Mouse (Mus musculus): ENCODE data around the gene Zfp653.

Gene Zfp653

DNA sequence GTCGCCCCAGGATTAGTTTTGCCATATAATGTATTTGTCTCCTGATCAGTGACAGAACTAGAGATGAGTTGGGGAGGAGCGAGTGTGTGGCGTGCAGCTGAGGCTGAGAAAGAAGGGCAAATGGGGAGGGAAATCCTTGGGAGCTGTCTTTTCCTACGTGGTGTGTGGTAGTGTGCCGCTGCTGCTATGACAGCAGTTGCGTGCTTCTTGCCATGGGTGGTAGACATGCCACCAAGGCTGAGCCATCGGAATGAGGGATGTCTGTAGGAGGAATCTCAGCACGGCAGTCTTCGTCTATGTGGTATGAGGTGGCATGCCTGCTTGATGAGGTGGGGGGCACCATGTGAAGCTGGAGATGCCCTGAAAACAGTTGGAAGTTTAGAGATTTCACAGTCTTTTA, 40.8 kb downstream of the Zfp653 start:
- DNase-seq (ENCODE audit: low spot score in 2 of 2): no peak

GRCm38 (mm10) chr9:22028467-22028866, 42.7 kb downstream of the Zfp653 start:
- no peak for DNase-seq (ENCODE audit: low spot score in 2 of 2)

GRCm38 (mm10) chr9:22024592-22024991, 46.6 kb downstream of the Zfp653 start:
- DNase-seq (ENCODE audit: low spot score in 2 of 2): no peak

DNA sequence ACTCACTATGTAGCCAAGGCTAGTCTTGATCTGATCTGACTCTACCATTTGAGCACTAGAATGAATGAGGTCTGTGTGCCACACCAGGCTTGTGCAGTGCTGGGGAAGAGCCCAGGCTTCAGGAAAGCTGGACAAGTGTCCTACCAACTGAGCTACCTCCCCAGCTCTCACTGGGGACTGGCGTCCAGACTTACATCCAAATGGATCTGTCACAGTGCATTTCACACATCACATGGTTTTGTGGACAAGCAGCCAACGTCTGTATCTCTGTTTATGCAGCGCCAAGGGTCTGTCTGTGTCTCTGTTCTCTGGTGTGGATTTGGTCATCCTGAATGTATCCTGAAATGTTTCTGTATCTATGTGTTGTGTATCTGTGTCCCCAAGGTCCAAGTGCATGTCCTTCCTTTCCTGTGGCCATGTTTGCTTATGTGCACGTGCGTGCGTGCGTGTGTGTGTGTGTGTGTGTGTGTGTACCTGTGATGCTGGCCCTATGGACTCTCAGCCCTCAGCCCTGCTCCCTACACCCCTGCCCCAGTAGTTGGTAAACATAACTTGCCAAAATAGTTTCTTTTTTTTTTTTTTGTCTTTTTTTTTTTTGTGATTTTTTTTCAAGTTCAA, 53.9 kb downstream of the Zfp653 start:
- no peak for DNase-seq (ENCODE audit: low spot score in 2 of 2)

DNA sequence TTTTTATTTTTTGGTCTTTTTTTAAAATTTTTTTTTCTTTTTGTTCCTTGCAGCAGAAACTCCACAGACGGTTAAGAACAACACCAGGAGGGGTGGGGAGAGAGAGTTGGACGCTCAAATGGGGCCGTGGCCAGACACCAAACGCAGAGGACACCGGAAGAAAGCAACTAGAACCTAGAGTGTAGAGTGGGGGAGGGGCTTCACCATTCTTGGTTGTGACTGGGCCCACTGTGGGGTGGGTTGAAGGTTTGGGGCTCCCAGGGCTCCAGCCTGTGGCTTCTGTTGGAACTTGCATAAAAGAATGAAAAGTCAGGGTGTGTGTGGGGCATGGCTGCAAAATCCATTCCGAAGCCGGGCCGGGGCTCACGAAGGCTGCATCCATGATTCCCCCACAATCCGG, 54.9 kb downstream of the Zfp653 start:
- DNase-seq (ENCODE audit: low spot score in 2 of 2): no peak

- no peak for DNase-seq (ENCODE audit: low spot score in 2 of 2)
Measured at GRCm38 (mm10) chr9:22012731-22013130, 58.4 kb downstream of the Zfp653 start.

GRCm38 (mm10) chr9:22011055-22011454, 60.1 kb downstream of the Zfp653 start:
- no peak for DNase-seq (ENCODE audit: low spot score in 2 of 2)

All from urinary bladder, postnatal 4 days (tissue).